Mouse (Mus musculus) hindbrain, embryonic 13.5 days (tissue): ENCODE results near the gene 2210010C04Rik. TPM values are rescaled to one million over a fixed set of nuclear protein-coding genes. Genes with fewer than 3 reads are reported as not detected.

Experiments used
- ATAC-seq: fragments of 200-750 bp; cut with Nextera tagmentation; 2 replicates; pipeline ENCODE4 v1.8.0; 2017; ENCODE audit warnings: moderate TSS enrichment; ENCODE audit not compliant: low FRiP score
- H3K27ac ChIP-seq: fragments of 300-500 bp; sonication (generic); 2 replicates; pipeline ENCODE4 v1.5.1; 2015; ENCODE audit warnings: inconsistent platforms, mild to moderate bottlenecking, moderate library complexity
- H3K27me3 ChIP-seq: fragments of 300-500 bp; sonication (generic); 2 replicates; pipeline ENCODE4 v1.6.1; 2015; ENCODE audit warnings: mild to moderate bottlenecking, inconsistent platforms
- H3K36me3 ChIP-seq: fragments of 300-500 bp; sonication (generic); 2 replicates; pipeline ENCODE4 v1.6.1; 2015; ENCODE audit warnings: mild to moderate bottlenecking, inconsistent platforms
- H3K4me1 ChIP-seq: fragments of 300-500 bp; sonication (generic); replicated peaks from 2 replicates; pipeline ENCODE4 v1.6.1; 2015; ENCODE audit warnings: inconsistent platforms
- H3K4me2 ChIP-seq: fragments of 300-500 bp; sonication (generic); 2 replicates; pipeline ENCODE4 v1.6.1; 2015; ENCODE audit warnings: inconsistent platforms, mild to moderate bottlenecking, moderate library complexity
- H3K4me3 ChIP-seq: fragments of 300-500 bp; sonication (generic); 2 replicates; pipeline ENCODE4 v1.5.1; 2015; ENCODE audit warnings: mild to moderate bottlenecking, inconsistent platforms
- H3K9ac ChIP-seq: fragments of 300-500 bp; sonication (generic); 2 replicates; pipeline ENCODE4 v1.6.1; 2015; ENCODE audit warnings: mild to moderate bottlenecking, inconsistent platforms
- H3K9me3 ChIP-seq: fragments of 300-500 bp; sonication (generic); 2 replicates; pipeline ENCODE4 v1.6.1; 2016; ENCODE audit warnings: inconsistent platforms
- WGBS: fragments of 180-500 bp; shearing (Covaris S2); methylation state at CpG from one replicate; pipeline ENCODE4 v1.1.7; 2015; 5-methylcytosine and 5-hydroxymethylcytosine counted together
- polyA plus RNA-seq: library from polyadenylated mRNA; unstranded; fragments of >200 nt; fragmentation: Nextera tagmentation; extraction: Ambion mirVana; gene quantifications from 2 replicates; pipeline ENCODE4 v1.2.1, GENCODE M21; 2015

2210010C04Rik gene
- polyA plus RNA-seq: not detected in 2 replicates

DNA sequence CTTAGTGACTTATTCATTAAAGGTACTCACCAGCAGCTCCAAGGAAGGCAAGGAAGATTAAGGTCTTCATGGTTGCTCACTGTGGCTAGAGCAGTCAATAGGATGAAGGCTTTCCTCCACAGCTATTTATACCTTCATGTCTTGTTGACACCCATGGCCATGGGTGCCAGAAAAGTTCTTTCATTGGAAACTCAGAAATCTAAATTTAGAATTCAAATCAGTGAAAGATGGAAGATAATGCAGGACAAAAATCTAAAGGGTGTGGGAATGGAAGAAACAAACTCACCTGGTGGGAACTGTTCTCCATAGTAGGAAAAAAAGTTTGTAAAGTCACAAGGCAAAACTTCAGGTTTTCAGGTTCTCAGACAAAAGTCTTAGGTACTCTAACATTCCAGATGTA, at the start of gene 2210010C04Rik:
Gene 2210010C04Rik, minus strand, starts transcription at position 101 of the 400 bp plus-strand sequence.
- H3K9me3 ChIP-seq: no peaks in the 10 kb centered on the region
- no peak within 1 kb of the TSS for H3K27ac ChIP-seq
- H3K4me1 ChIP-seq: no peaks in the 10 kb centered on the region
- no peak within 1 kb of the TSS for H3K4me3 ChIP-seq
- no peaks in the 10 kb centered on the region for H3K27me3 ChIP-seq
- ATAC-seq: no peak
- no peaks in the 10 kb centered on the region for H3K36me3 ChIP-seq
- H3K9ac ChIP-seq: no peak within 1 kb of the TSS
- H3K4me2 ChIP-seq: no peak within 1 kb of the TSS

DNA sequence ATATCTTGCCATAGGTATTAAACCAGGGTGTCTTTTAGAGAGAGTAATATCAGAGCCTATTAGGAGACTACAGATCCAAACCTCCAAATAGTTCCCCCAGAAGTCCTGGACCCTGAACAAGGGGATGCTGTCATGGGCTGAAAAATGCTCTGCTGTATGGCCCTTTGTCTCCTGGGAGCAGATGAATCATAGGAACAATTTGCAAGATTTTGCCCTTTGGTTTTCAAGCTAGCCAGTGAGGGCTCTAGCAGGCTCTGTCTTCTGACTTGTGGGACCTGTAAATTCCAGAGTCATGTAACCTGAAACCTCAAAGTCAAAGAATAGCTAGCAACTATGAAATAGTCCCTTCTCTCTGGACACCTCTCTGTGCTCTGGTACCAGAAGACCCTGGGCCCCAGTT, 44.8 kb upstream of the 2210010C04Rik start:
- peaks cover 11% of the 10 kb centered on the region for H3K4me1 ChIP-seq
- H3K4me3 ChIP-seq: no peak overlapping the region
- no peaks in the 10 kb centered on the region for H3K27me3 ChIP-seq
- no peaks in the 10 kb centered on the region for H3K36me3 ChIP-seq
- H3K27ac ChIP-seq: no peak overlapping the region
- no peaks in the 10 kb centered on the region for H3K9me3 ChIP-seq
- no peak overlapping the region for H3K9ac ChIP-seq
- ATAC-seq: no peak
- H3K4me2 ChIP-seq: no peak overlapping the region

- Histone ChIP-seq H3K4me1 (peaks cover 11% of the 10 kb centered on the region), H3K36me3 (no peaks in the 10 kb centered on the region), H3K9me3 (no peaks in the 10 kb centered on the region), H3K27ac (no peak overlapping the region), H3K27me3 (no peaks in the 10 kb centered on the region), H3K9ac (no peak overlapping the region), H3K4me2 (no peak overlapping the region), H3K4me3 (no peak overlapping the region)
- no peak; the same call in 1 of the 2 replicates for ATAC-seq
- 36% methylated on average over 3 of the region's 3 CpGs for WGBS
These were observed 43.4 kb upstream of the 2210010C04Rik start for GRCm38 (mm10) chr6:41078539-41079303.

- no peak for ATAC-seq
- H3K9me3 ChIP-seq: no peaks in the 10 kb centered on the region
- H3K9ac ChIP-seq: no peak overlapping the region
- no peak overlapping the region for H3K4me3 ChIP-seq
- no peak overlapping the region for H3K4me2 ChIP-seq
- no peaks in the 10 kb centered on the region for H3K36me3 ChIP-seq
- H3K27ac ChIP-seq: no peak overlapping the region
- H3K27me3 ChIP-seq: no peaks in the 10 kb centered on the region
- peaks cover 11% of the 10 kb centered on the region for H3K4me1 ChIP-seq
- 73% methylated on average over 2 of the region's 2 CpGs for WGBS
These were observed 40.4 kb upstream of the 2210010C04Rik start for GRCm38 (mm10) chr6:41075753-41076152.

GRCm38 (mm10) chr6:41063332-41063731, 28.0 kb upstream of the 2210010C04Rik start:
- H3K9me3 ChIP-seq: no peaks in the 10 kb centered on the region
- no peak overlapping the region for H3K4me2 ChIP-seq
- H3K27me3 ChIP-seq: no peaks in the 10 kb centered on the region
- H3K9ac ChIP-seq: no peak overlapping the region
- ATAC-seq: no peak
- no peak overlapping the region for H3K4me3 ChIP-seq
- 89% methylated on average over 6 of the region's 6 CpGs for WGBS
- H3K36me3 ChIP-seq: no peaks in the 10 kb centered on the region
- no peak overlapping the region for H3K27ac ChIP-seq
- H3K4me1 ChIP-seq: no peaks in the 10 kb centered on the region

DNA sequence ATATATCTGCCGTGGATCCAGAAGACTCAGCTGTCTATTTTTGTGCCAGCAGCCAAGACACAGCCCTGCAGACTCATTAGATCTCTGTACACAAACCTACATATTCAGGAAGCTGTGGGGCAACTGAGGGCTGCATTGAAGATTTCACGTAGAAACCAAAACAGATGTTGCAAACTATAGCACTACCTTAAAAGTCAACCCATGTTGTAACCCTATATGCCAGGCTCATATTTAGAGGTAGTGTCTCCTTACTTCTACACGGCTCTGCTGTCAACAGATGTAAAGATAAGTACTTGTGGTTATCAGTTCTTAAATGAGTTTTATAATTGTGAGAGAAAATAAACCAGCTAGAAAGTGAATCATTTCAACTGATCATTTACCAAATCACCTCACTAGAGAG, 27.4 kb upstream of the 2210010C04Rik start:
- no peak for ATAC-seq

DNA sequence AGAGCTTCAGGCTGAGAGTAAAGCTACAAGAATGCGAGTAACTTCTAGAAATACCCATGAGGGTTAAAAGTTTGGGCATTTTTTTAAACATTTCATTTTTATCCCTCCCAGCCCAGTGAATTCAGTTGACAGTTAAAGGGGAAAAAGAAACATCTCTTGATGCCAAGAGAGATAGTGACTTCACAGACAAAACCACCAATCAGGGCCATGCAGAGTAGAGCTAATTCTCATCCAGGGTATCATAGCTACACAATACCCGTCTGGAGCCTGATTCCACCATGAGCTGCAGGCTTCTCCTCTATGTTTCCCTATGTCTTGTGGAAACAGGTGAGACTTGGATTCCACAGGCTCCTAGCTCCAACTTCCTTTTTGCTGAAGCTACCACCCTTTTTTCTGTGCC, 26.8 kb upstream of the 2210010C04Rik start:
- Histone ChIP-seq H3K36me3 (no peaks in the 10 kb centered on the region), H3K4me2 (no peak overlapping the region), H3K4me1 (no peaks in the 10 kb centered on the region), H3K27ac (no peak overlapping the region), H3K27me3 (no peaks in the 10 kb centered on the region), H3K9me3 (no peaks in the 10 kb centered on the region), H3K4me3 (no peak overlapping the region), H3K9ac (no peak overlapping the region)
- WGBS: 82% methylated on average over 2 of the region's 2 CpGs
- ATAC-seq: no peak

More for the DNA sequence above, 27.4 kb upstream of the 2210010C04Rik start:
- Histone ChIP-seq H3K36me3 (no peaks in the 10 kb centered on the region), H3K4me3 (no peak overlapping the region), H3K27ac (no peak overlapping the region), H3K4me1 (no peaks in the 10 kb centered on the region), H3K9me3 (no peaks in the 10 kb centered on the region), H3K9ac (no peak overlapping the region), H3K27me3 (no peaks in the 10 kb centered on the region), H3K4me2 (no peak overlapping the region)
- 84% methylated on average over 3 of the region's 3 CpGs for WGBS

- WGBS: 80% methylated on average over 5 of the region's 5 CpGs
- no peak overlapping the region for H3K27ac ChIP-seq
- no peaks in the 10 kb centered on the region for H3K9me3 ChIP-seq
- H3K4me1 ChIP-seq: no peaks in the 10 kb centered on the region
- no peak overlapping the region for H3K4me2 ChIP-seq
- H3K4me3 ChIP-seq: no peak overlapping the region
- H3K27me3 ChIP-seq: no peaks in the 10 kb centered on the region
- no peaks in the 10 kb centered on the region for H3K36me3 ChIP-seq
- no peak overlapping the region for H3K9ac ChIP-seq
- ATAC-seq: no peak
These were observed 25.8 kb upstream of the 2210010C04Rik start for GRCm38 (mm10) chr6:41061085-41061484.

- WGBS: 86% methylated on average over 5 of the region's 5 CpGs
These were observed 22.3 kb upstream of the 2210010C04Rik start for GRCm38 (mm10) chr6:41057653-41058052.

DNA sequence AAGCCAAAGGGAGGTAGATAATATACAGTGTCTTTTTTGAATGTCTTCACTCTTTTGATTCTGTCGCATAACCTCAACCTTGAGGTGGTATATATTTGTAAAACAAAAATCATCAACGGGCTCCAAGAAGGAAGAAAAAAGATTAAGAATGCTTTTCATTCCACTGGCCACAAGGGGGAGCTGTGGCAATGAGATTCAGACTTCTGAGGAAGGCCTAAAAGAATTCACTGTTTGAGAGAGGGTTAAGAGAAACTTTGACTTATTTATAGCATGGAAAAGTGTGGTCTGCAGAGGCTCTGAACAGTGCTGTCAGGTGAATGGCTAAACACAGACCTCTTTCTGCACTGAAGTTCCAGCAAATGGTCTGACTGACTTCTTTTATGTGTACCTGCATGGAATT, 20.3 kb upstream of the 2210010C04Rik start:
- Histone ChIP-seq H3K4me2 (no peak overlapping the region), H3K9ac (no peak overlapping the region), H3K27me3 (no peaks in the 10 kb centered on the region), H3K4me1 (no peaks in the 10 kb centered on the region), H3K9me3 (no peaks in the 10 kb centered on the region), H3K4me3 (no peak overlapping the region), H3K27ac (no peak overlapping the region), H3K36me3 (no peaks in the 10 kb centered on the region)
- no peak for ATAC-seq
- 43% methylated on average over 2 of the region's 2 CpGs for WGBS

More at GRCm38 (mm10) chr6:41057653-41058052, 22.3 kb upstream of the 2210010C04Rik start:
- Histone ChIP-seq H3K9me3 (no peaks in the 10 kb centered on the region), H3K4me2 (no peak overlapping the region), H3K36me3 (no peaks in the 10 kb centered on the region), H3K27ac (no peak overlapping the region), H3K4me1 (no peaks in the 10 kb centered on the region), H3K27me3 (no peaks in the 10 kb centered on the region), H3K9ac (no peak overlapping the region), H3K4me3 (no peak overlapping the region)
- no peak for ATAC-seq

GRCm38 (mm10) chr6:41054379-41054778, 19.1 kb upstream of the 2210010C04Rik start:
- 80% methylated on average over 2 of the region's 2 CpGs for WGBS
- no peak overlapping the region for H3K9ac ChIP-seq
- no peak overlapping the region for H3K27ac ChIP-seq
- H3K36me3 ChIP-seq: no peaks in the 10 kb centered on the region
- H3K4me1 ChIP-seq: no peaks in the 10 kb centered on the region
- no peaks in the 10 kb centered on the region for H3K27me3 ChIP-seq
- H3K4me3 ChIP-seq: no peak overlapping the region
- no peak for ATAC-seq
- no peaks in the 10 kb centered on the region for H3K9me3 ChIP-seq
- H3K4me2 ChIP-seq: no peak overlapping the region

GRCm38 (mm10) chr6:41051824-41052223, 16.5 kb upstream of the 2210010C04Rik start:
- H3K36me3 ChIP-seq: no peaks in the 10 kb centered on the region
- no peak overlapping the region for H3K4me3 ChIP-seq
- no peaks in the 10 kb centered on the region for H3K27me3 ChIP-seq
- no peaks in the 10 kb centered on the region for H3K4me1 ChIP-seq
- no peak overlapping the region for H3K27ac ChIP-seq
- WGBS: 88% methylated on average over 4 of the region's 4 CpGs
- H3K9me3 ChIP-seq: no peaks in the 10 kb centered on the region
- H3K9ac ChIP-seq: no peak overlapping the region
- no peak overlapping the region for H3K4me2 ChIP-seq
- no peak for ATAC-seq

- WGBS: 65% methylated on average over 1 of the region's 1 CpGs
- Histone ChIP-seq H3K27me3 (no peaks in the 10 kb centered on the region), H3K4me2 (no peak overlapping the region), H3K9ac (no peak overlapping the region), H3K9me3 (no peaks in the 10 kb centered on the region), H3K27ac (no peak overlapping the region), H3K36me3 (no peaks in the 10 kb centered on the region), H3K4me1 (no peaks in the 10 kb centered on the region), H3K4me3 (no peak overlapping the region)
- ATAC-seq: no peak
These were observed 13.3 kb upstream of the 2210010C04Rik start for GRCm38 (mm10) chr6:41048602-41049001.
